Mouse (Mus musculus): Measurements from ENCODE around the gene Slc44a5. TPM values are rescaled to one million over a fixed set of nuclear protein-coding genes. Genes with fewer than 3 reads are reported as not detected.
"Not testable (repeated sequence)": the region's sequence is repeated elsewhere in the genome, so short reads cannot be mapped to it uniquely, and the experiment has no call there.

The Slc44a5 gene
- polyA plus RNA-seq, 1 experiment from 2014 or later: 9.3 TPM

- H3K4me3 ChIP-seq (ENCODE audit: low read depth, low read length); H3K4me2 ChIP-seq (ENCODE audit: low read length); H3K36me3 ChIP-seq (ENCODE audit: control insufficient read depth, insufficient read depth, low read length); H3K27ac ChIP-seq (ENCODE audit: low read length); H3K9ac ChIP-seq (ENCODE audit: low read depth, low read length); ATAC-seq; H3K9me3 ChIP-seq (replicated peaks; ENCODE audit: control insufficient read depth, low read length, poor library complexity, severe bottlenecking); H3K27me3 ChIP-seq (ENCODE audit: control insufficient read depth, insufficient read depth, low read depth, low read length); H3K4me1 ChIP-seq (ENCODE audit: control insufficient read depth, insufficient read depth, low read length): not testable (repeated sequence)
- 78% methylated on average over 3 of the region's 3 CpGs for WGBS
Observed at GRCm38 (mm10) chr3:154153541-154153940, 180.3 kb downstream of the Slc44a5 start.

GRCm38 (mm10) chr3:154165882-154166281 is 192.6 kb downstream of the Slc44a5 start:
- Histone ChIP-seq H3K4me3 (ENCODE audit: low read depth, low read length) (no peak overlapping the region), H3K9ac (ENCODE audit: low read depth, low read length) (no peak overlapping the region), H3K4me2 (ENCODE audit: low read length) (no peak overlapping the region), H3K27ac (ENCODE audit: low read length) (no peak overlapping the region), H3K4me1 (ENCODE audit: control insufficient read depth, insufficient read depth, low read length) (no peaks in the 10 kb centered on the region; the same call in 1 of the 2 replicates), H3K9me3 (replicated peaks; ENCODE audit: control insufficient read depth, low read length, poor library complexity, severe bottlenecking) (no peaks in the 10 kb centered on the region), H3K36me3 (ENCODE audit: control insufficient read depth, insufficient read depth, low read length) (no peaks in the 10 kb centered on the region), H3K27me3 (ENCODE audit: control insufficient read depth, insufficient read depth, low read depth, low read length) (no peaks in the 10 kb centered on the region)
- no peak for ATAC-seq
- 79% methylated on average over 4 of the region's 4 CpGs for WGBS

- Histone ChIP-seq H3K27ac (ENCODE audit: low read length) (peak overlapping the region; percentile 20), H3K36me3 (ENCODE audit: control insufficient read depth, insufficient read depth, low read length) (no peaks in the 10 kb centered on the region)
Observed at GRCm38 (mm10) chr3:154171881-154172592, 198.8 kb downstream of the Slc44a5 start.

GRCm38 (mm10) chr3:154172593-154172965 is 199.3 kb downstream of the Slc44a5 start:
- 68% methylated on average over 5 of the region's 5 CpGs for WGBS
- peaks cover 14% of the 10 kb centered on the region for H3K4me1 ChIP-seq (ENCODE audit: control insufficient read depth, insufficient read depth, low read length)
- no peaks in the 10 kb centered on the region for H3K27me3 ChIP-seq (ENCODE audit: control insufficient read depth, insufficient read depth, low read depth, low read length)
- peak; percentile 12; the same call in 1 of the 2 replicates for ATAC-seq
- peak overlapping the region; percentile 20 for H3K27ac ChIP-seq (ENCODE audit: low read length)
- H3K4me3 ChIP-seq (ENCODE audit: low read depth, low read length): no peak overlapping the region
- H3K4me2 ChIP-seq (ENCODE audit: low read length): no peak overlapping the region
- no peaks in the 10 kb centered on the region for H3K9me3 ChIP-seq (replicated peaks; ENCODE audit: control insufficient read depth, low read length, poor library complexity, severe bottlenecking)
- H3K36me3 ChIP-seq (ENCODE audit: control insufficient read depth, insufficient read depth, low read length): no peaks in the 10 kb centered on the region
- no peak overlapping the region for H3K9ac ChIP-seq (ENCODE audit: low read depth, low read length)

More at GRCm38 (mm10) chr3:154171881-154172592, 198.8 kb downstream of the Slc44a5 start:
- Histone ChIP-seq H3K27me3 (ENCODE audit: control insufficient read depth, insufficient read depth, low read depth, low read length) (no peaks in the 10 kb centered on the region), H3K4me3 (ENCODE audit: low read depth, low read length) (no peak overlapping the region), H3K4me1 (ENCODE audit: control insufficient read depth, insufficient read depth, low read length) (peaks cover 14% of the 10 kb centered on the region), H3K9ac (ENCODE audit: low read depth, low read length) (no peak overlapping the region), H3K4me2 (ENCODE audit: low read length) (no peak overlapping the region), H3K9me3 (replicated peaks; ENCODE audit: control insufficient read depth, low read length, poor library complexity, severe bottlenecking) (no peaks in the 10 kb centered on the region)
- ATAC-seq: peak; percentile 87
- WGBS: 16% methylated on average over 10 of the region's 10 CpGs

- Histone ChIP-seq H3K4me2 (ENCODE audit: low read length) (no peak overlapping the region), H3K4me1 (ENCODE audit: control insufficient read depth, insufficient read depth, low read length) (peaks cover 14% of the 10 kb centered on the region), H3K9me3 (replicated peaks; ENCODE audit: control insufficient read depth, low read length, poor library complexity, severe bottlenecking) (no peaks in the 10 kb centered on the region), H3K36me3 (ENCODE audit: control insufficient read depth, insufficient read depth, low read length) (no peaks in the 10 kb centered on the region), H3K27me3 (ENCODE audit: control insufficient read depth, insufficient read depth, low read depth, low read length) (no peaks in the 10 kb centered on the region), H3K9ac (ENCODE audit: low read depth, low read length) (no peak overlapping the region), H3K4me3 (ENCODE audit: low read depth, low read length) (no peak overlapping the region), H3K27ac (ENCODE audit: low read length) (peak overlapping the region; percentile 20; the same call in 1 of the 2 replicates)
- WGBS: 41% methylated on average over 1 of the region's 1 CpGs
- ATAC-seq: no peak
Observed at GRCm38 (mm10) chr3:154173556-154173955, 200.3 kb downstream of the Slc44a5 start.

- Histone ChIP-seq H3K27ac (ENCODE audit: low read length) (no peak overlapping the region), H3K4me1 (ENCODE audit: control insufficient read depth, insufficient read depth, low read length) (peaks cover 14% of the 10 kb centered on the region), H3K4me2 (ENCODE audit: low read length) (no peak overlapping the region), H3K9me3 (replicated peaks; ENCODE audit: control insufficient read depth, low read length, poor library complexity, severe bottlenecking) (no peaks in the 10 kb centered on the region), H3K27me3 (ENCODE audit: control insufficient read depth, insufficient read depth, low read depth, low read length) (no peaks in the 10 kb centered on the region), H3K36me3 (ENCODE audit: control insufficient read depth, insufficient read depth, low read length) (no peaks in the 10 kb centered on the region), H3K9ac (ENCODE audit: low read depth, low read length) (no peak overlapping the region), H3K4me3 (ENCODE audit: low read depth, low read length) (no peak overlapping the region)
- WGBS: 58% methylated on average over 9 of the region's 9 CpGs
- no peak for ATAC-seq
Observed at GRCm38 (mm10) chr3:154174031-154174430, 200.8 kb downstream of the Slc44a5 start.

GRCm38 (mm10) chr3:154174766-154175165 is 201.5 kb downstream of the Slc44a5 start:
- H3K27ac ChIP-seq (ENCODE audit: low read length): no peak overlapping the region
- no peak overlapping the region for H3K4me3 ChIP-seq (ENCODE audit: low read depth, low read length)
- H3K27me3 ChIP-seq (ENCODE audit: control insufficient read depth, insufficient read depth, low read depth, low read length): no peaks in the 10 kb centered on the region
- H3K9ac ChIP-seq (ENCODE audit: low read depth, low read length): no peak overlapping the region
- H3K4me2 ChIP-seq (ENCODE audit: low read length): no peak overlapping the region
- H3K36me3 ChIP-seq (ENCODE audit: control insufficient read depth, insufficient read depth, low read length): no peaks in the 10 kb centered on the region
- WGBS: 88% methylated on average over 7 of the region's 7 CpGs
- peaks cover 14% of the 10 kb centered on the region for H3K4me1 ChIP-seq (ENCODE audit: control insufficient read depth, insufficient read depth, low read length)
- ATAC-seq: no peak
- H3K9me3 ChIP-seq (replicated peaks; ENCODE audit: control insufficient read depth, low read length, poor library complexity, severe bottlenecking): no peaks in the 10 kb centered on the region

GRCm38 (mm10) chr3:154177665-154178305 is 204.5 kb downstream of the Slc44a5 start:
- no peaks in the 10 kb centered on the region for H3K36me3 ChIP-seq (ENCODE audit: control insufficient read depth, insufficient read depth, low read length)
- 89% methylated on average over 8 of the region's 8 CpGs for WGBS
- H3K4me2 ChIP-seq (ENCODE audit: low read length): no peak overlapping the region
- H3K4me3 ChIP-seq (ENCODE audit: low read depth, low read length): no peak overlapping the region
- H3K27ac ChIP-seq (ENCODE audit: low read length): no peak overlapping the region
- ATAC-seq: no peak
- H3K27me3 ChIP-seq (ENCODE audit: control insufficient read depth, insufficient read depth, low read depth, low read length): no peaks in the 10 kb centered on the region
- H3K4me1 ChIP-seq (ENCODE audit: control insufficient read depth, insufficient read depth, low read length): peaks cover 5% of the 10 kb centered on the region; the same call in 1 of the 2 replicates
- no peak overlapping the region for H3K9ac ChIP-seq (ENCODE audit: low read depth, low read length)
- no peaks in the 10 kb centered on the region; the same call in 1 of the 2 replicates for H3K9me3 ChIP-seq (replicated peaks; ENCODE audit: control insufficient read depth, low read length, poor library complexity, severe bottlenecking)

- no peaks in the 10 kb centered on the region; the same call in 1 of the 2 replicates for H3K9me3 ChIP-seq (replicated peaks; ENCODE audit: control insufficient read depth, low read length, poor library complexity, severe bottlenecking)
- no peak for ATAC-seq
- H3K4me2 ChIP-seq (ENCODE audit: low read length): no peak overlapping the region
- H3K27ac ChIP-seq (ENCODE audit: low read length): no peak overlapping the region
- no peaks in the 10 kb centered on the region for H3K4me1 ChIP-seq (ENCODE audit: control insufficient read depth, insufficient read depth, low read length)
- H3K9ac ChIP-seq (ENCODE audit: low read depth, low read length): no peak overlapping the region
- 92% methylated on average over 3 of the region's 3 CpGs for WGBS
- H3K36me3 ChIP-seq (ENCODE audit: control insufficient read depth, insufficient read depth, low read length): no peaks in the 10 kb centered on the region
- H3K27me3 ChIP-seq (ENCODE audit: control insufficient read depth, insufficient read depth, low read depth, low read length): no peaks in the 10 kb centered on the region
- H3K4me3 ChIP-seq (ENCODE audit: low read depth, low read length): no peak overlapping the region
Observed at GRCm38 (mm10) chr3:154179423-154179920, 206.2 kb downstream of the Slc44a5 start.
